Mouse (Mus musculus) liver, embryonic 15.5 days (tissue): ENCODE results near the gene Gstcd. TPM values are rescaled to one million over a fixed set of nuclear protein-coding genes. Genes with fewer than 3 reads are reported as not detected.

Source experiments
- ATAC-seq: fragments of 200-750 bp; cut with Nextera tagmentation; 2 replicates; pipeline ENCODE4 v1.8.0; 2017; ENCODE audit warnings: moderate number of reproducible peaks, mild to moderate bottlenecking, moderate library complexity; ENCODE audit not compliant: insufficient read depth
- H3K27ac ChIP-seq: fragments of 300-500 bp; sonication (generic); replicated peaks from 2 replicates; pipeline ENCODE4 v1.5.1; 2015; ENCODE audit warnings: mild to moderate bottlenecking, inconsistent platforms
- H3K27me3 ChIP-seq: fragments of 300-500 bp; sonication (generic); 2 replicates; pipeline ENCODE4 v1.6.1; 2015; ENCODE audit warnings: mild to moderate bottlenecking, inconsistent platforms
- H3K36me3 ChIP-seq: fragments of 300-500 bp; sonication (generic); replicated peaks from 2 replicates; pipeline ENCODE4 v1.6.1; 2015; ENCODE audit warnings: moderate library complexity, mild to moderate bottlenecking, inconsistent platforms
- H3K4me1 ChIP-seq: fragments of 300-500 bp; sonication (generic); replicated peaks from 2 replicates; pipeline ENCODE4 v1.6.1; 2015; ENCODE audit warnings: inconsistent platforms
- H3K4me2 ChIP-seq: fragments of 300-500 bp; sonication (generic); 2 replicates; pipeline ENCODE4 v1.6.1; 2015; ENCODE audit warnings: moderate library complexity, mild to moderate bottlenecking, inconsistent platforms
- H3K4me3 ChIP-seq: fragments of 300-500 bp; sonication (generic); replicated peaks from 2 replicates; pipeline ENCODE4 v1.5.1; 2015; ENCODE audit warnings: mild to moderate bottlenecking, inconsistent platforms
- H3K9ac ChIP-seq: fragments of 300-500 bp; sonication (generic); 2 replicates; pipeline ENCODE4 v1.6.1; 2015; ENCODE audit warnings: moderate library complexity, mild to moderate bottlenecking, inconsistent platforms
- H3K9me3 ChIP-seq: fragments of 300-500 bp; sonication (generic); replicated peaks from 2 replicates; pipeline ENCODE4 v1.6.1; 2016; ENCODE audit warnings: inconsistent platforms
- WGBS: fragments of 180-500 bp; shearing (Covaris S2); methylation state at CpG from one replicate; pipeline ENCODE4 v1.1.7; 2015; ENCODE audit warnings: mixed read lengths; ENCODE audit not compliant: insufficient replicate concordance; 5-methylcytosine and 5-hydroxymethylcytosine counted together
- polyA plus RNA-seq: library from polyadenylated mRNA; unstranded; fragments of >200 nt; fragmentation: Nextera tagmentation; extraction: Ambion mirVana; gene quantifications from 2 replicates; pipeline ENCODE4 v1.2.1, GENCODE M21; 2015

The Gstcd gene
- polyA plus RNA-seq, 1 experiment from 2014 or later = 2.9 TPM

GRCm38 (mm10) chr3:132940181-132940990 lies 151.4 kb downstream of the Gstcd start:
- H3K4me1 ChIP-seq = no peaks in the 10 kb centered on the region
- no peak overlapping the region for H3K4me3 ChIP-seq
- no peak overlapping the region for H3K9ac ChIP-seq
- no peaks in the 10 kb centered on the region for H3K9me3 ChIP-seq
- WGBS = 55% methylated on average over 10 of the region's 10 CpGs
- H3K27me3 ChIP-seq = no peaks in the 10 kb centered on the region
- ATAC-seq = no peak
- no peaks in the 10 kb centered on the region for H3K36me3 ChIP-seq
- H3K27ac ChIP-seq = no peak overlapping the region
- no peak overlapping the region for H3K4me2 ChIP-seq

GRCm38 (mm10) chr3:132939006-132939405 lies 152.8 kb downstream of the Gstcd start:
- WGBS = 74% methylated on average over 8 of the region's 8 CpGs
- Histone ChIP-seq H3K4me3 (no peak overlapping the region), H3K9me3 (no peaks in the 10 kb centered on the region), H3K27me3 (no peaks in the 10 kb centered on the region), H3K36me3 (no peaks in the 10 kb centered on the region), H3K4me1 (no peaks in the 10 kb centered on the region), H3K27ac (no peak overlapping the region), H3K4me2 (no peak overlapping the region), H3K9ac (no peak overlapping the region)
- no peak for ATAC-seq

- H3K27me3 ChIP-seq = no peaks in the 10 kb centered on the region
- H3K4me1 ChIP-seq = no peaks in the 10 kb centered on the region
- no peak overlapping the region for H3K4me3 ChIP-seq
- ATAC-seq = no peak
- no peak overlapping the region for H3K27ac ChIP-seq
- WGBS = 48% methylated on average over 2 of the region's 2 CpGs
- H3K36me3 ChIP-seq = no peaks in the 10 kb centered on the region
- no peak overlapping the region for H3K4me2 ChIP-seq
- H3K9me3 ChIP-seq = no peaks in the 10 kb centered on the region
- no peak overlapping the region for H3K9ac ChIP-seq
Observed at GRCm38 (mm10) chr3:132934649-132935048, 157.2 kb downstream of the Gstcd start.

Other genes with a start within 250 kb of the Gstcd start
- 2.4 and 2.5 TPM in 2 replicates for gene Npnt, start 141.7 kb downstream of the Gstcd start, polyA plus RNA-seq
- 8.5 and 9.3 TPM in 2 replicates for gene Ints12, start 193 bp downstream of the Gstcd start, polyA plus RNA-seq
- not detected in 2 replicates for gene Arhgef38, start 142.9 kb upstream of the Gstcd start, polyA plus RNA-seq
- gene Ppa2, start 218.1 kb upstream of the Gstcd start, polyA plus RNA-seq = 41.7 and 41.9 TPM in 2 replicates